Mouse (Mus musculus) cerebellum, adult 2 months (tissue): ENCODE measurements around the gene Nup210.

Experiments
- CTCF ChIP-seq: fragments of 200-500 bp; IDR thresholded peaks from 2 replicates; pipeline ENCODE4 v1.5.1; 2011; ENCODE audit warnings: low read depth, mild to moderate bottlenecking, control low read depth, low read length, moderate library complexity, borderline replicate concordance; ENCODE audit not compliant: insufficient read depth
- POLR2A ChIP-seq: fragments of 200-500 bp; IDR thresholded peaks from 2 replicates; pipeline ENCODE4 v1.6.1; 2011; ENCODE audit warnings: low read length, control low read depth, borderline replicate concordance; ENCODE audit not compliant: insufficient read depth

DNA sequence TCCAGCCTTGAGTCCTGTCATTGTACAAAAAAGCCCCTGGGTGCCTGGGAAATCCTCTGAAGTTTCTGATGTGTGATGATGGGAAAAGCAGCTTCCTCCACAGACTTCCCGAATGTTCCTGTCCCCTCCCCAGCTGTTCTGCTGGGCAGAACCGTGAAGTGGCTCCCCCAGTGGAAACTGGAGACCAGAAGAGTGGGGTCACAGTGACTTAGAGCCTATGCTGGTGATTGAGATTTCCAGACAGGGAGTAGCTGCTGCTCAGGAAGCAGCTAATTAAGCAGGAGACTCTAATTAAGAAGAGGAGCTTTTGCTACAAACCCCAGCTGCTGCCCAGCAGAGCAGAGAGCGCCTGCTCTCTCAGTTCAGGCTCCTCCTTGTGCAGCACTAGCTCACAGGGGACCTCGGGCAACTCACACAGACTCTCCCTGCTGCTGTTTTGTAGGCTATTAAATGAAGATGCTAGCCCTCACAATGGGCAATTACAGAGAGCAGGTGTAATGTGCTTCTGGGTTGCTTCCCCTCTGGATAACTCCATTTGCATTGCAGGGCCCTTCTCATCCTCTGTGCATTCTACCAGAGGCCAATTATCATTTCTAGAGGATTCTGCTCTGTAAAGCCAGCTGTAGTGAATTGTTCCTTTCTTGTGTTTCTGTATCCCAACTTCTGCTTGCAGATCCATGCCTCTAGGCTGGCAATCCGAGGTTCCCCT is 30.0 kb upstream of the Nup210 start:
- TF ChIP-seq POLR2A, result no peak
- TF ChIP-seq CTCF, result no peak
